Mouse (Mus musculus): ENCODE results near the gene Ddx39b.
A peak's percentile ranks its signal among the peaks of the same experiment; 100 is the strongest.

- TF ChIP-seq CTCF (conservative IDR thresholded peaks at IDR 0.05; ENCODE audit: insufficient read depth, insufficient read length, low read depth, low read length) (peak; percentile 92), POLR2A (IDR thresholded peaks at IDR 0.05; ENCODE audit: low read depth, low read length) (no peak)
Measured at GRCm38 (mm10) chr17:35257824-35258491, 16.4 kb downstream of the Ddx39b start.
